Mouse (Mus musculus) A20 (cell line): ENCODE measurements around the gene Atp10a.

Experiments
- DNase-seq: peaks from one replicate; pipeline ENCODE4 v3.0.0-alpha.2; 2011; ENCODE audit warnings: low read depth, low spot score

The Atp10a gene

GRCm38 (mm10) chr7:58690069-58690923 lies 34.3 kb downstream of the Atp10a start:
- DNase-seq: no peak

- DNase-seq: no peak
Observed at GRCm38 (mm10) chr7:58690997-58691596, 35.1 kb downstream of the Atp10a start.

GRCm38 (mm10) chr7:58692704-58693103 lies 36.7 kb downstream of the Atp10a start:
- DNase-seq: no peak

- no peak for DNase-seq
Observed at GRCm38 (mm10) chr7:58693342-58693741, 37.4 kb downstream of the Atp10a start.

GRCm38 (mm10) chr7:58695661-58696060 lies 39.7 kb downstream of the Atp10a start:
- DNase-seq: no peak

GRCm38 (mm10) chr7:58697092-58697491 lies 41.1 kb downstream of the Atp10a start:
- no peak for DNase-seq

GRCm38 (mm10) chr7:58698738-58699442 lies 42.9 kb downstream of the Atp10a start:
- no peak for DNase-seq

GRCm38 (mm10) chr7:58701311-58701710 lies 45.3 kb downstream of the Atp10a start:
- DNase-seq: no peak

- DNase-seq: no peak
Observed at GRCm38 (mm10) chr7:58705158-58705557, 49.2 kb downstream of the Atp10a start.

GRCm38 (mm10) chr7:58709306-58709705 lies 53.3 kb downstream of the Atp10a start:
- DNase-seq: no peak

GRCm38 (mm10) chr7:58710312-58710711 lies 54.3 kb downstream of the Atp10a start:
- DNase-seq: no peak

- no peak for DNase-seq
Observed at GRCm38 (mm10) chr7:58711811-58712210, 55.8 kb downstream of the Atp10a start.

- no peak for DNase-seq
Observed at GRCm38 (mm10) chr7:58715576-58716144, 59.7 kb downstream of the Atp10a start.

- no peak for DNase-seq
Observed at GRCm38 (mm10) chr7:58716626-58717025, 60.7 kb downstream of the Atp10a start.

GRCm38 (mm10) chr7:58718556-58718955 lies 62.6 kb downstream of the Atp10a start:
- DNase-seq: no peak

- no peak for DNase-seq
Observed at GRCm38 (mm10) chr7:58719218-58719938, 63.4 kb downstream of the Atp10a start.

GRCm38 (mm10) chr7:58722250-58722649 lies 66.3 kb downstream of the Atp10a start:
- DNase-seq: no peak

- DNase-seq: no peak
Observed at GRCm38 (mm10) chr7:58730201-58730600, 74.2 kb downstream of the Atp10a start.

GRCm38 (mm10) chr7:58730831-58731230 lies 74.9 kb downstream of the Atp10a start:
- no peak for DNase-seq

- DNase-seq: no peak
Observed at GRCm38 (mm10) chr7:58732406-58732805, 76.4 kb downstream of the Atp10a start.

GRCm38 (mm10) chr7:58733490-58733901 lies 77.5 kb downstream of the Atp10a start:
- DNase-seq: no peak
